10 mouse cellular contexts compared by ENCODE assay signal in the genomic region with DNA sequence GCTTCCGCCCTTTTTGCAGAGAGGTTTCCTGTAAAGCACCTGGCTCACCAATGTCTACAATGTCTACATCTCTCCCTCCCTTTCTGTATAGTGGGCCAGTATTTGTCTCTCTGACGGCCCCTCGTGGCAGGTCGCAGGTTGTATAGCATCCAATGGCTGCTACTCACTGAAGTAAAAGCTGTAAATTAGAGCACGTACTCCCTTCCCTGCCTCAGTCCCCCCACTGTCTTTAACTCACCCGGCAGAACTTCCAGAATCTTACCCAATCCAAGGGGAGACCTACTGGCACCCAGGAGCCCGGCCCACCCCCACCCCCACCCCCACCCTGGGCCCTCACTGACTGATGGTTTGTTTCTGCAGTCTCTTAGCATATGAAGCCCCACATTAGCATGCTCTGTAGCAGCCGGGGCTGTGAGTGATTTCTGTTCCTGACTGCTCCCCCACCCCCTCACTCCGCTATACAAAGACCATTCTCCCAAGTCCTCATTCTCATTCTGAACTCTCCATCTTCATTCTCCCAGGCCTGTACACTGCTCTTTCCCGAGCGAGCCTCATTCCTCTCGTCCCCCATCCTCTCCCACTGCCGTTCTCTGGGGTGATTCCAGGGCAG.
DNase-seq lines count a peak whose midpoint lies in the region; ATAC-seq and TF ChIP-seq lines count a peak whose summit lies in the region.
"Had no signal": no experiment of that assay in that cellular context is flagged by ENCODE, and none has a peak within 500 bp of the region (broad histone marks: within the 10 kb centered on the region; RNA-seq: fewer than 3 reads in every experiment).

No protein-coding gene starts in this region.

- peak; percentile 37 for DNase-seq in right cerebral cortex, postnatal 14 days
- no peak for DNase-seq in right cerebral cortex, postnatal 25 days
- DNase-seq in embryonic facial prominence, embryonic 11.5 days (ENCODE audit: low spot score), result no peak
- peak; percentile 66 for DNase-seq in hindbrain, postnatal 0 days (ENCODE audit: low spot score)
- DNase-seq in right cerebral cortex, postnatal 4 days, result peak; percentile 44
- DNase-seq in cerebellum, postnatal 36 days, result no peak
- no peak for DNase-seq in kidney, adult 11 months
- DNase-seq: heart, postnatal 14 days had no signal

- H3K4me2 ChIP-seq in embryonic facial prominence, embryonic 11.5 days (ENCODE audit: low read depth, low read length), result peak overlapping the region; percentile 26; the same call in 1 of the 2 replicates
- H3K4me2 ChIP-seq in hindbrain, postnatal 0 days (ENCODE audit: low read depth, low read length), result peak overlapping the region; percentile 49
- H3K4me2 ChIP-seq: liver, embryonic 15.5 days had no signal

- H3K36me3 ChIP-seq in embryonic facial prominence, embryonic 11.5 days (replicated peaks; ENCODE audit: control insufficient read depth, insufficient read depth, low read depth, low read length), result no peaks in the 10 kb centered on the region
- H3K36me3 ChIP-seq in hindbrain, postnatal 0 days (ENCODE audit: insufficient read depth, low read length), result no peaks in the 10 kb centered on the region
- H3K36me3 ChIP-seq: liver, embryonic 15.5 days had no signal

- H3K9ac ChIP-seq in embryonic facial prominence, embryonic 11.5 days (replicated peaks; ENCODE audit: low read length), result peak overlapping the region; percentile 18; the same call in 1 of the 2 replicates
- H3K9ac ChIP-seq in hindbrain, postnatal 0 days (replicated peaks; ENCODE audit: low read length), result peak overlapping the region; percentile 28; the same call in 1 of the 2 replicates
- H3K9ac ChIP-seq: liver, embryonic 15.5 days had no signal

- H3K27me3 ChIP-seq in embryonic facial prominence, embryonic 11.5 days (ENCODE audit: control insufficient read depth, insufficient read depth, low read length), result no peaks in the 10 kb centered on the region
- H3K27me3 ChIP-seq in hindbrain, postnatal 0 days (ENCODE audit: insufficient read depth, low read length), result no peaks in the 10 kb centered on the region
- H3K27me3 ChIP-seq: liver, embryonic 15.5 days had no signal

- no peak overlapping the region for H3K4me3 ChIP-seq in embryonic facial prominence, embryonic 11.5 days (ENCODE audit: low read depth, low read length)
- peak overlapping the region; percentile 14 for H3K4me3 ChIP-seq in hindbrain, postnatal 0 days (ENCODE audit: low read length)
- H3K4me3 ChIP-seq: liver, embryonic 15.5 days; myocyte had no signal

- peak; percentile 79 for ATAC-seq in embryonic facial prominence, embryonic 11.5 days (replicated peaks; ENCODE audit: insufficient number of reproducible peaks, low FRiP score, low TSS enrichment, low read depth)
- peak; percentile 90 for ATAC-seq in hindbrain, postnatal 0 days

- peak overlapping the region; percentile 36; the same call in 1 of the 2 replicates for H3K27ac ChIP-seq in embryonic facial prominence, embryonic 11.5 days (replicated peaks; ENCODE audit: low read depth, low read length)
- H3K27ac ChIP-seq in hindbrain, postnatal 0 days, result peak overlapping the region; percentile 71
- H3K27ac ChIP-seq: liver, embryonic 15.5 days had no signal

- no peaks in the 10 kb centered on the region; the same call in 1 of the 2 replicates for H3K4me1 ChIP-seq in embryonic facial prominence, embryonic 11.5 days (ENCODE audit: control insufficient read depth, insufficient read depth, low read length)
- H3K4me1 ChIP-seq in hindbrain, postnatal 0 days (ENCODE audit: insufficient read depth, low read length), result peaks cover 15% of the 10 kb centered on the region
- H3K4me1 ChIP-seq: liver, embryonic 15.5 days had no signal

- TF ChIP-seq CTCF in hindbrain, postnatal 0 days (IDR thresholded peaks at IDR 0.05; ENCODE audit: low read depth), result peak; percentile 38

- H3K9me3 ChIP-seq in embryonic facial prominence, embryonic 11.5 days (replicated peaks; ENCODE audit: control insufficient read depth, low read length), result no peaks in the 10 kb centered on the region
- H3K9me3 ChIP-seq in hindbrain, postnatal 0 days (ENCODE audit: low read length), result no peaks in the 10 kb centered on the region
- H3K9me3 ChIP-seq: liver, embryonic 15.5 days had no signal

- 32% methylated on average over 13 of the region's 13 CpGs for WGBS in embryonic facial prominence, embryonic 11.5 days
- WGBS in hindbrain, postnatal 0 days, result 16% methylated on average over 13 of the region's 13 CpGs

Comparison
In these comparisons a context has a peak if more than half of its experiments do, and no peak if none do; other contexts are left out.
1. DNase-seq: peak in right cerebral cortex, postnatal 14 days (single experiment), hindbrain, postnatal 0 days (single experiment) and right cerebral cortex, postnatal 4 days (single experiment); none in right cerebral cortex, postnatal 25 days (single experiment), embryonic facial prominence, embryonic 11.5 days (single experiment), cerebellum, postnatal 36 days (0 of 2) and kidney, adult 11 months (single experiment).